Mouse (Mus musculus): ENCODE results near the gene Ist1. TPM values are rescaled to one million over a fixed set of nuclear protein-coding genes. Genes with fewer than 3 reads are reported as not detected.

Gene Ist1
- 145 and 153 TPM in 2 replicates for polyA plus RNA-seq (2015; fragmentation: Nextera tagmentation; extraction: Ambion mirVana)

DNA sequence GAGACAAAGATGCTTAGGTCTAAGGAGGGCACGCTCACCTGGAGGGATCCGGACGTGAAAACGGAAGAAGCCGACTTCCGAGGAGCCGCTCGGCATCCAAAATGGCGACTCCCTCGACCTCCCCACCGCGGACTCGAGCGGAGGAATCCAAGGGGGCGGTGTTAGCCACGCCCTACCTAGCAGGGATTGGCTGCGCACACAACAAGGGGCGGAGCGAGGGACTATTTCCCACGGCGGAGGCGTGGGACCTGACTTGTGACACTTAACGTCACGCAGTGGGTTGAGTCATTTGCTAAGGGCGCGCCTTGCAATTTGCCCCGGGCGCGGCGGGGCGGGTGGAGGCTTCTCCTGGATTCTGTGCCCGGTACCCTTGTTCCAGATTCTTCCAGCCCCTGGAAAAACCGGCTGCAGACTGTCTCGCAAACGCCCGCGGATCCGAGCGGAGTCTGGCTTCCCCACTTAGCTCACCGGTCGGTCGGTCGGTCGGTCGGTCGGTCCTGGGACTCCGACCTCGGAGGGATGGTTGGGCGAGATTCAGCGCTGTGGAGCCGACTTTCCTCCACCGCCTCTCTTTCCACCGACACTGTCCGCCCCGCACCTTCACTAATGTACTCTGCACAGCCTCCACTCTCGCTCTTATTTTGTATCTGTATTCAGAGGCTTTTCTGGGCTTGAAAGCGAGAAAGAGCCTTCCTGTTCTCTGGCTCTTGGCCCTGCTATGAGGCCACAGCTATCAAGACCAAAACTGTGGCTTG lies at the start of gene Ist1:
Gene Ist1 (minus strand): TSS at position 115 of the 755 bp plus-strand sequence.
- peak; percentile 97 for ATAC-seq (ENCODE audit: insufficient number of reproducible peaks, low FRiP score, low TSS enrichment, low read depth)
- Histone ChIP-seq H3K9me3 (no peaks in the 10 kb centered on the region), H3K27ac (peak within 1 kb of the TSS; percentile 83), H3K4me1 (peaks cover 24% of the 10 kb centered on the region), H3K27me3 (no peaks in the 10 kb centered on the region), H3K4me3 (peak within 1 kb of the TSS; percentile 98), H3K4me2 (peak within 1 kb of the TSS; percentile 74), H3K36me3 (no peaks in the 10 kb centered on the region), H3K9ac (peak within 1 kb of the TSS; percentile 94)
- under 1% methylated on average over 57 of the region's 57 CpGs for WGBS

DNA sequence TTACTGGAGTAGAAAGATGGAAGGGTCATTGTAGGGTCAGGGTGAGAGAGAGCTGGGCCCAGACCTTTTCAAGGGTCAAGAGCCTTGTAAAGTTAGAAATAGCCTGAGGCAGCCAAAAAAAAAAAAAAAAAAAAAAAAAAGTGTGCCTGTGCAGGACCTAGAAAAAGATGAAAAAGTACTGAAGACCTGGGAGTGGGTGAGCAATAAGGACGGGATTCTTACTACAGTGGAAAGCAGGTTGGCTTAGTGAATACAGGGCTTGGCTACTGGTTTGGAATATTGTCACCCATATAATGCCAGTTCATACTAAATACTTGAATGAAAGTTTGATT lies 45.0 kb upstream of the Ist1 start:
- Histone ChIP-seq H3K4me2 (peak overlapping the region; percentile 67), H3K36me3 (peaks cover 17% of the 10 kb centered on the region), H3K9ac (no peak overlapping the region), H3K4me1 (peaks cover 9% of the 10 kb centered on the region; the same call in 1 of the 2 replicates), H3K27ac (0 out of 2 replicates have a peak overlapping the region, but pooled peaks have one; percentile 82), H3K27me3 (no peaks in the 10 kb centered on the region), H3K4me3 (peak overlapping the region; percentile 97), H3K9me3 (no peaks in the 10 kb centered on the region)
- 60% methylated on average over 1 of the region's 1 CpGs for WGBS
- 0 out of 2 replicates have a peak, but pooled peaks have one; percentile 55 for ATAC-seq (ENCODE audit: insufficient number of reproducible peaks, low FRiP score, low TSS enrichment, low read depth)

DNA sequence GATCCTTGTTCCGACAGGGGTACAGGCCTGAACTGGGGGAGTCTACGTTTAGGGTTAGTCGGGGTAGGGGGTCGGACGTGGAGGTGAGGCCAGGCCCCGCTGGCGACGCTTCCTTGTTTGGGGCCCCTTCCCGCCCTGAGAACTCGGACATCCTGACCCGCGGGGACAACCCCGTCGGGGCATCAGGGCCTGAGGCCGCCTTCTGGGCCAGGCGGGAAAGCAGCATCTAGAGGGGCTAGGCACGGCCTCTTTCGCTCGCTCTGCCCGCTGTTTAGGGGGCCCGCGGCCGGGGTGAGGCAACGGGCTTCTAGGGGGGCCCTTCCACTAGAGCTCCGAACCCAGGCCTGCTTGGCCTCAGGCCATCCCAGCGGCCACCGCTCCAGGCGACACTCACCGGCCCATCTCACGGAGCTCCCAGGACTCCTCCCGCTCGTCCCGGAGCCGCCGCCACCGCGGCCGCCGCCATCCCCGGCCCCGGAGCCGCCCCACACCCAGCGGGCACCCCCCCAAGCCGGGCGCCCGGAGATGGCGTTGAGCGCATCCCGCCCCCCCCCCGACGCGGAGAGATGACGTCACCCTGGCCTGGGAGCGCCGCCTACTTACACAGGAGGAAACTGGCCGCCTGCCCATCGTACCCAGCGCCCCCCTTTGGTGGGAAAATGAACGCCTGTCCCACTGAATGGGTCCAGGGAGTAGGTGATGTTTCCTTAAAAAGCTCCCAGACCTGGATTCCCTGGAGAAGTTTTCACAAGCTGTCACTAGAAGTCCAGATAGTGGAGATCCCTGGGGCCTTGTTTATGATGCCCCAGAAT lies 44.4 kb upstream of the Ist1 start, which contains the start of gene Atxn1l:
Gene Atxn1l (minus strand): TSS at position 503 of the 812 bp plus-strand sequence.
- H3K4me3 ChIP-seq = peak within 1 kb of the TSS; percentile 97
- no peaks in the 10 kb centered on the region for H3K27me3 ChIP-seq
- peak; percentile 48; the same call in 1 of the 2 replicates for ATAC-seq (ENCODE audit: insufficient number of reproducible peaks, low FRiP score, low TSS enrichment, low read depth)
- peak within 1 kb of the TSS; percentile 82 for H3K27ac ChIP-seq
- H3K4me2 ChIP-seq = peak within 1 kb of the TSS; percentile 67
- peaks cover 23% of the 10 kb centered on the region for H3K36me3 ChIP-seq
- no peaks in the 10 kb centered on the region for H3K9me3 ChIP-seq
- peak within 1 kb of the TSS; percentile 99 for H3K9ac ChIP-seq
- under 1% methylated on average over 50 of the region's 59 CpGs for WGBS
- peaks cover 9% of the 10 kb centered on the region; the same call in 1 of the 2 replicates for H3K4me1 ChIP-seq

DNA sequence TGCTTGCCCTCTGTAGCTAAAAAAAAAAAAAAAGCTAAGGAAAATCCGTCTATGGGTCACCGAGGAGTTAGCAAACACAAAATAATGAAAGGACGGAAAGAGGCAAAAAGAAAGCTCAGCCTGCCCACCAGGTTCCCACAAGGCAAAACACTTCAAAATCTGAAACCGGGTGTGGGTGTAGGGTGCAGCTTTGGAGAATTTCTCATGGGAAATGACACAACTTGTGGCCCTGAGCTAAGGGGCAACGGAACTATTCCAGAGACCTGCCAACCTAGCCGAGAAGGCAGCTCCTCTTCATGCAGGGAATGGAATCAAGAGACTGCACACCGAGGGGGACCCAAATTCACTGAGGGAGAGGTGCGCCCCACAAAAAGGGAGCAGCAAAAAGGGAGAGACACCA lies 43.8 kb upstream of the Ist1 start:
- H3K9me3 ChIP-seq = no peaks in the 10 kb centered on the region
- H3K27ac ChIP-seq = peak overlapping the region; percentile 82; the same call in 1 of the 2 replicates
- peaks cover 29% of the 10 kb centered on the region for H3K36me3 ChIP-seq
- peak overlapping the region; percentile 97 for H3K4me3 ChIP-seq
- peak overlapping the region; percentile 67 for H3K4me2 ChIP-seq
- ATAC-seq (ENCODE audit: insufficient number of reproducible peaks, low FRiP score, low TSS enrichment, low read depth) = no peak
- no peaks in the 10 kb centered on the region for H3K27me3 ChIP-seq
- peaks cover 9% of the 10 kb centered on the region; the same call in 1 of the 2 replicates for H3K4me1 ChIP-seq
- H3K9ac ChIP-seq = peak overlapping the region; percentile 99
- 6% methylated on average over 8 of the region's 8 CpGs for WGBS

GRCm38 (mm10) chr8:109734018-109734417 lies 41.0 kb upstream of the Ist1 start:
- WGBS = 88% methylated on average over 3 of the region's 3 CpGs
- H3K9ac ChIP-seq = no peak overlapping the region
- peaks cover 9% of the 10 kb centered on the region; the same call in 1 of the 2 replicates for H3K4me1 ChIP-seq
- H3K27ac ChIP-seq = no peak overlapping the region
- H3K4me2 ChIP-seq = no peak overlapping the region
- no peaks in the 10 kb centered on the region for H3K27me3 ChIP-seq
- ATAC-seq (ENCODE audit: insufficient number of reproducible peaks, low FRiP score, low TSS enrichment, low read depth) = no peak
- no peaks in the 10 kb centered on the region for H3K9me3 ChIP-seq
- H3K4me3 ChIP-seq = no peak overlapping the region
- H3K36me3 ChIP-seq = peaks cover 57% of the 10 kb centered on the region

DNA sequence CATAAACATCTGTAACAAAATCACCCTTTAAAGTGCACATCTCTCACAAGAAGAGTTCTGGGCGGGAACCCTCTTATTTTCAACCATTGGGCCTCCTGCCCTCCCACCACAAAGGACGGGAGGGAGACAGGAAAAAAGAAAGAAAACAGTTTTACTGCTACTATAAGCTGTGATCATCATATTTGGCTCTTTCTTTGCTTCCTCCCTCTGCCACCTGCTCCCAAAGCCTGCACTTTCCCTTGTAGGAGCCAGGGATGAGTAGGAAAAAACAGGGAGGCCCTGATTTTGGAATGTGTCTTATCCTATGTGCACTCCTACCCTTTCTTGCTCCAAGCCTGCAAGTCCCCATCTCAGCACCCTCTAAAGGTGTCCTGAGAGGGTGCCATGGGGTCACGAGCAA lies 38.0 kb upstream of the Ist1 start:
- ATAC-seq (ENCODE audit: insufficient number of reproducible peaks, low FRiP score, low TSS enrichment, low read depth) = no peak
- H3K9ac ChIP-seq = no peak overlapping the region
- H3K36me3 ChIP-seq = peaks cover 79% of the 10 kb centered on the region
- H3K4me3 ChIP-seq = no peak overlapping the region
- 88% methylated on average over 3 of the region's 3 CpGs for WGBS
- H3K27ac ChIP-seq = no peak overlapping the region
- H3K27me3 ChIP-seq = no peaks in the 10 kb centered on the region
- H3K9me3 ChIP-seq = no peaks in the 10 kb centered on the region
- peaks cover 1% of the 10 kb centered on the region; the same call in 1 of the 2 replicates for H3K4me1 ChIP-seq
- H3K4me2 ChIP-seq = no peak overlapping the region

GRCm38 (mm10) chr8:109725106-109725505 lies 32.0 kb upstream of the Ist1 start:
- no peak for ATAC-seq (ENCODE audit: insufficient number of reproducible peaks, low FRiP score, low TSS enrichment, low read depth)

GRCm38 (mm10) chr8:109714961-109715360 lies 21.9 kb upstream of the Ist1 start:
- no peak overlapping the region for H3K9ac ChIP-seq
- no peak overlapping the region for H3K27ac ChIP-seq
- peaks cover 85% of the 10 kb centered on the region for H3K36me3 ChIP-seq
- 91% methylated on average over 5 of the region's 5 CpGs for WGBS
- H3K4me2 ChIP-seq = no peak overlapping the region
- ATAC-seq (ENCODE audit: insufficient number of reproducible peaks, low FRiP score, low TSS enrichment, low read depth) = no peak
- no peak overlapping the region for H3K4me3 ChIP-seq
- no peaks in the 10 kb centered on the region for H3K9me3 ChIP-seq
- H3K27me3 ChIP-seq = no peaks in the 10 kb centered on the region
- H3K4me1 ChIP-seq = no peaks in the 10 kb centered on the region

More at GRCm38 (mm10) chr8:109725106-109725505, 32.0 kb upstream of the Ist1 start:
- H3K36me3 ChIP-seq = peaks cover 90% of the 10 kb centered on the region
- no peaks in the 10 kb centered on the region for H3K4me1 ChIP-seq
- H3K9me3 ChIP-seq = no peaks in the 10 kb centered on the region
- no peak overlapping the region for H3K4me2 ChIP-seq
- H3K9ac ChIP-seq = no peak overlapping the region
- WGBS = 91% methylated on average over 3 of the region's 3 CpGs
- H3K27ac ChIP-seq = no peak overlapping the region
- no peak overlapping the region for H3K4me3 ChIP-seq
- no peaks in the 10 kb centered on the region for H3K27me3 ChIP-seq

- H3K4me3 ChIP-seq = no peak overlapping the region
- H3K4me2 ChIP-seq = no peak overlapping the region
- no peaks in the 10 kb centered on the region for H3K27me3 ChIP-seq
- peaks cover 82% of the 10 kb centered on the region for H3K36me3 ChIP-seq
- WGBS = 95% methylated on average over 1 of the region's 1 CpGs
- H3K4me1 ChIP-seq = peaks cover 2% of the 10 kb centered on the region; the same call in 1 of the 2 replicates
- no peak for ATAC-seq (ENCODE audit: insufficient number of reproducible peaks, low FRiP score, low TSS enrichment, low read depth)
- no peaks in the 10 kb centered on the region for H3K9me3 ChIP-seq
- no peak overlapping the region for H3K9ac ChIP-seq
- no peak overlapping the region for H3K27ac ChIP-seq
Measured at GRCm38 (mm10) chr8:109712521-109712920, 19.5 kb upstream of the Ist1 start.

GRCm38 (mm10) chr8:109707921-109708320 lies 14.9 kb upstream of the Ist1 start:
- Histone ChIP-seq H3K27ac (no peak overlapping the region), H3K9me3 (no peaks in the 10 kb centered on the region), H3K36me3 (peaks cover 45% of the 10 kb centered on the region), H3K4me3 (no peak overlapping the region), H3K9ac (no peak overlapping the region), H3K27me3 (no peaks in the 10 kb centered on the region), H3K4me1 (peaks cover 20% of the 10 kb centered on the region), H3K4me2 (no peak overlapping the region)
- WGBS = 97% methylated on average over 4 of the region's 4 CpGs
- ATAC-seq (ENCODE audit: insufficient number of reproducible peaks, low FRiP score, low TSS enrichment, low read depth) = no peak

DNA sequence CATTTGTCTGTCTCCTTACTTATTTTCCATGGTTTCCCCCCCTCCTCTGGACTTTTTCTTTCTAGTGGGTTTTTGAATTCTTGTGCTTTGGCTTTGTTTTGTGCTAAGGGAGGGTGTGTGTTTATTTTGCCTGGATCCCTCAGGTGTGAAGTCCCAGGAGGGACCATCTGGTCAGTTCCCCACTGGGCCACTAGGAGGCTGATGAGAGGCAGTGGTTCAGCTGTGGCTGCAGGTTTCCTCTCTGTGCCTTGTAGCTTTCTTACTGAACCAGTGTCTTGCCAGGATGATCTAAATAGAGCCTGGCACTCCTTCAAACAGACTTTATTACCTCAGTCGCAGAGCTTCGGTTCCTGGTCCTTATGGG lies 13.8 kb upstream of the Ist1 start:
- Histone ChIP-seq H3K4me3 (peak overlapping the region; percentile 97), H3K36me3 (peaks cover 34% of the 10 kb centered on the region), H3K4me2 (peak overlapping the region; percentile 85), H3K9me3 (no peaks in the 10 kb centered on the region), H3K27me3 (no peaks in the 10 kb centered on the region), H3K4me1 (peaks cover 20% of the 10 kb centered on the region), H3K9ac (no peak overlapping the region), H3K27ac (no peak overlapping the region)
- WGBS = 5% methylated on average over 2 of the region's 2 CpGs
- no peak for ATAC-seq (ENCODE audit: insufficient number of reproducible peaks, low FRiP score, low TSS enrichment, low read depth)

All from limb, embryonic 15.5 days (tissue).